Mouse (Mus musculus): Measurements from ENCODE around the gene Olfr976. TPM values are rescaled to one million over a fixed set of nuclear protein-coding genes. Genes with fewer than 3 reads are reported as not detected.
"Not testable (repeated sequence)": the region's sequence is repeated elsewhere in the genome, so short reads cannot be mapped to it uniquely, and the experiment has no call there.

Olfr976 gene
- polyA plus RNA-seq (2016; fragmentation: Nextera tagmentation; extraction: Ambion mirVana), result not detected in 2 replicates

DNA sequence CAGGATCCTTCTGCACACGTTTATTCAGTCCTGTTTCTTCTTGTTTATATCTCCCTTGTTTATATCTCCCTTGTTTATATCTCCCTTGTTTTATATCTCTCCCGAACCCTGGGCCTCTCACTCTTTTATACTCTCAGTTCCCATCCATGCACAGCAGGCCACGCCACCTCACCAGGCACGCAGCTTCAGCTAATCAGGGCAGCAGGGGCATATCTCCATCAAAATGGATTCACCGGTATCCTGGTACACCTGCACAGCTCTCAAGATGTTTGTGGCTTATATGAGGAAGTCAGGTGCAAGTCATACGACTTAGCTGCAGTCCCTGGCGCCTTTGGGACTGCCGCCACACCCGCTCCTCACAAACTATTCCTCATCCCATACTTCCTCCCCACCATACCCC is at the start of gene Olfr976:
Gene Olfr976, minus strand, starts transcription at position 101 of the 400 bp plus-strand sequence.
- H3K27me3 ChIP-seq (ENCODE audit: insufficient read depth, poor library complexity, severe bottlenecking); H3K36me3 ChIP-seq; H3K4me1 ChIP-seq; H3K27ac ChIP-seq; H3K9me3 ChIP-seq; H3K4me3 ChIP-seq; DNase-seq (ENCODE audit: low spot score): not testable (repeated sequence)
- WGBS, result 84% methylated on average over 8 of the region's 9 CpGs

DNA sequence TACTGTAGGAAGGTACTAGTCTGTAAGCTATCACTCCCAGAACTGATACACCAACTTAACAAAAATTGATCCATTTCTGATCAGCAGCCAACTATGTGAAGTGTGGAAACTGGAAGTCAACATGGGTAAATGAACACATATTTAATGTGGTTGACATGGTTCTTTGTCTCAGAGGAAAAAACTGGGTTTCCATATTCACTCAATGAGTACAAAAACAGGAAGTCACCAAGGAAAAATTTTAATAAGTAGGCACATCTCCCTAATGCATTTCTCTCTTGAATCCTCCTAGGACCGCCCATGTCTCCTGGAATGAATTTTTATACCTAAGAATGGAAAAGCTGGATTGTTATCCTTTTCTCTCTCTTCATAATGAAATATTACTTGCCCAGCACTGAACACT is 48.5 kb upstream of the Olfr976 start, which contains the start of gene Olfr980:
Gene Olfr980, minus strand, starts transcription at position 101 of the 400 bp plus-strand sequence.
- Histone ChIP-seq H3K36me3 (no peaks in the 10 kb centered on the region), H3K27ac (no peak within 1 kb of the TSS), H3K4me3 (no peak within 1 kb of the TSS), H3K9me3 (no peaks in the 10 kb centered on the region), H3K27me3 (ENCODE audit: insufficient read depth, poor library complexity, severe bottlenecking) (no peaks in the 10 kb centered on the region), H3K4me1 (no peaks in the 10 kb centered on the region)
- DNase-seq (ENCODE audit: low spot score), result no peak
- 76% methylated on average over 1 of the region's 1 CpGs for WGBS

GRCm38 (mm10) chr9:40003365-40003764 is 42.4 kb upstream of the Olfr976 start, which contains the start of gene Olfr979:
TSS of gene Olfr979 (minus strand) at chr9:40003465.
- 93% methylated on average over 1 of the region's 1 CpGs for WGBS
- Histone ChIP-seq H3K4me3 (no peak within 1 kb of the TSS), H3K27ac (no peak within 1 kb of the TSS), H3K4me1 (no peaks in the 10 kb centered on the region), H3K27me3 (ENCODE audit: insufficient read depth, poor library complexity, severe bottlenecking) (no peaks in the 10 kb centered on the region), H3K36me3 (no peaks in the 10 kb centered on the region), H3K9me3 (no peaks in the 10 kb centered on the region)
- DNase-seq (ENCODE audit: low spot score), result no peak

GRCm38 (mm10) chr9:39991813-39992212 is 30.9 kb upstream of the Olfr976 start, which contains the start of gene Olfr978:
TSS of gene Olfr978 (plus strand) at chr9:39992113.
- no peak within 1 kb of the TSS for H3K27ac ChIP-seq
- no peak for DNase-seq (ENCODE audit: low spot score)
- 79% methylated on average over 2 of the region's 2 CpGs for WGBS
- no peaks in the 10 kb centered on the region for H3K4me1 ChIP-seq
- no peak within 1 kb of the TSS for H3K4me3 ChIP-seq
- no peaks in the 10 kb centered on the region for H3K27me3 ChIP-seq (ENCODE audit: insufficient read depth, poor library complexity, severe bottlenecking)
- no peaks in the 10 kb centered on the region for H3K9me3 ChIP-seq
- H3K36me3 ChIP-seq, result no peaks in the 10 kb centered on the region

- H3K4me1 ChIP-seq; H3K9me3 ChIP-seq; H3K4me3 ChIP-seq; DNase-seq (ENCODE audit: low spot score); H3K36me3 ChIP-seq; H3K27ac ChIP-seq; H3K27me3 ChIP-seq (ENCODE audit: insufficient read depth, poor library complexity, severe bottlenecking): not testable (repeated sequence)
- WGBS, result 77% methylated on average over 1 of the region's 1 CpGs
Observed at GRCm38 (mm10) chr9:39976581-39977145, 15.7 kb upstream of the Olfr976 start.

DNA sequence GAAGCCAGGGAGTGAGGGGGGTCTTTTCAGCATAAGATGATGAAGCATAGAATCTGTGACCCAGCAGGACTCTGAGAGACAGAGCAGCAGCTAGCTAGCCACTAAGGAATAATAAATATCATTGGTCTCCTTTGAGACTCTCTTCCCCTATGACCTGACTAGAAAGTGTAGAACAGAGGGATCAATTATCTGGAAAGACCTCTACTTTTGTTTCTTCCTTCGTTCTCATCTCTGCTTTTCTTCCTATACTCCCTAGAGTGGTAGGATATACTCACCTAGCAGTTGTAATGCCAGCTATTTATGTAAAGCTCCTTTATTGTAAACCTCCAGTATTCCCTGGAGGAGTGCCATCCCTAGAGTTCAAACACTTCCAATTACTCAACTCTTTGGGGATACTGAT is 9.0 kb downstream of the Olfr976 start, which contains the start of gene Olfr975:
Gene Olfr975, minus strand, starts transcription at position 101 of the 400 bp plus-strand sequence.
- Histone ChIP-seq H3K9me3 (no peaks in the 10 kb centered on the region), H3K4me3 (no peak within 1 kb of the TSS), H3K36me3 (no peaks in the 10 kb centered on the region), H3K27ac (no peak within 1 kb of the TSS), H3K27me3 (ENCODE audit: insufficient read depth, poor library complexity, severe bottlenecking) (no peaks in the 10 kb centered on the region), H3K4me1 (no peaks in the 10 kb centered on the region)
- WGBS, result 58% methylated on average over 1 of the region's 1 CpGs
- DNase-seq (ENCODE audit: low spot score), result no peak

GRCm38 (mm10) chr9:39937201-39937600 is 23.7 kb downstream of the Olfr976 start, which contains the start of gene Olfr974:
TSS of gene Olfr974 (plus strand) at chr9:39937501.
- no peaks in the 10 kb centered on the region for H3K4me1 ChIP-seq
- H3K36me3 ChIP-seq, result no peaks in the 10 kb centered on the region
- WGBS, result 82% methylated on average over 1 of the region's 1 CpGs
- no peak within 1 kb of the TSS for H3K4me3 ChIP-seq
- no peak for DNase-seq (ENCODE audit: low spot score)
- no peaks in the 10 kb centered on the region for H3K27me3 ChIP-seq (ENCODE audit: insufficient read depth, poor library complexity, severe bottlenecking)
- no peak within 1 kb of the TSS for H3K27ac ChIP-seq
- H3K9me3 ChIP-seq, result no peaks in the 10 kb centered on the region

DNA sequence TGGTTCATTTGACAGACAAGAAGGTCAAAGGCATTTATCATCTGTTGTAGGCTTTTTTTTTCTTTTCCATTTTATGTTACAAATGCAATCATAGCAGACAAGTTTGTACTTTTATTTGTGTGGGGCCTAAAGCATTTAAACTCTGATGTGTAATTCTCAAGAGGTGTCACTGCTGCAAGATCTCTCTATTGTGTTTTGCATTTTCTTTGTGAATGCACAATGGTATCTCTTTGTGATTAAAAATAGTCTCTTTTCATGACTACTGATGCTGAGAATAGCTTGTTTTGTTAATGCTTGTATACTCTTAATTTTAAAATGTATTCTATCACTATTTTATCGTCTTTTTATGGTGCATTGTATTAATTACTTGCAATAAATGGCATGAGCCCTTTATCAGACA is 32.1 kb downstream of the Olfr976 start:
- H3K9me3 ChIP-seq; H3K27me3 ChIP-seq (ENCODE audit: insufficient read depth, poor library complexity, severe bottlenecking); DNase-seq (ENCODE audit: low spot score); H3K4me3 ChIP-seq; H3K4me1 ChIP-seq; H3K36me3 ChIP-seq; H3K27ac ChIP-seq: not testable (repeated sequence)
- 67% methylated on average over 1 of the region's 1 CpGs for WGBS

DNA sequence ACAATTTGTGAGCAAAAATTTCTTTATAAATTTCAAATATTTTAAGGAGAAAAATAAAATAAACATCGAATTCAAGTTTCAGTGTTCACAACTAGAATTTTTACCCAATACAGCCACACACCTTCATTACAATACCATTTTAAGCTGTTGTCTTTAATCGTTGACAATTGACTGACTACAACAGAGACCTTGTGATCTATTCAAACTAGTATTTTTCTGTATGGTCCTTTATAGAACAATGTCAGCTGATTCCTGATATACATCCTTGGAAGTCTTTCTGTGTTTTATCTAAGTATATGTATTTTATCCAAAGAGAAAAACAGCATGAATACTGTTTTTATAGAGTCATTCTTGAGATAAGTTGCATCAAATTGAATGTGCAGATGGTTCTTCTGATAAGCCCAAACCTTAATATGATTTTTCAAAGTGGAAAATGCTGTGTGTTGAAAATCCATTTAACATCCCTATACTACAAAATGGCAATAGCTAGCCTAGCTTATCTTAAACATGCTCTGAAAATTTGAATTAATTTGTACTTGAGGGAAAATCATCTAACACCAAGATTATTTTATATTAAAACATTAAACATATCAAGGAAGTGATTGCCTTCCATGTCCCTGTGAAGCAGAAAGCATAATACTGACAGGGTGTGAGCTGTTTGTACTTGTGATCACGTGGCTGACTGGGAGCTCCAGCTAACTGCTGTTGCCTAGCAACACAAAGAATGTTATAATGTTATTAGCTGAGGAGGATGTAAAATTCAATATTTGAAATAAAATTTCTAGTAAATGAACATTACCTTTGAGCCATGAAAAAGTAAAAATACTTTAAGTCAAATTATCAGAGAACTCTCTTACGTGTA is 32.7 kb downstream of the Olfr976 start:
- WGBS, result no CpG with 5 or more reads among the region's 4 CpGs
- DNase-seq (ENCODE audit: low spot score); H3K36me3 ChIP-seq; H3K27ac ChIP-seq; H3K9me3 ChIP-seq; H3K4me1 ChIP-seq; H3K4me3 ChIP-seq; H3K27me3 ChIP-seq (ENCODE audit: insufficient read depth, poor library complexity, severe bottlenecking): not testable (repeated sequence)

DNA sequence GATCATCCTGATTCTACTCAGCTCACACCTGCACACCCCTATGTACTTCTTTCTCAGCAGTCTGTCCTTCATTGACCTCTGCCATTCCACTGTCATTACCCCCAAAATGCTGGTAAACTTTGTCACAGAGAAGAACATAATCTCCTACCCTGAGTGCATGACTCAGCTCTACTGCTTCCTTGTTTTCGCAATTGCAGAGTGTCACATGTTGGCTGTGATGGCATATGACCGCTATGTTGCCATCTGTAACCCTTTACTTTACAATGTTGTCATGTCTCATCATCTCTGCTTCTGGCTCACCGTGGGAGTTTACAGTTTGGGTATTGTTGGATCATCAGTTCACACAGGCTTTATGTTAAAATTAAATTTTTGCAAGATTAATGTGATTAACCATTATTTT is 51.0 kb downstream of the Olfr976 start:
- WGBS, result 85% methylated on average over 3 of the region's 3 CpGs
- Histone ChIP-seq H3K4me1 (no peaks in the 10 kb centered on the region), H3K9me3 (no peaks in the 10 kb centered on the region), H3K27me3 (ENCODE audit: insufficient read depth, poor library complexity, severe bottlenecking) (no peaks in the 10 kb centered on the region), H3K36me3 (no peaks in the 10 kb centered on the region), H3K4me3 (no peak overlapping the region), H3K27ac (no peak overlapping the region)
- DNase-seq (ENCODE audit: low spot score), result no peak

DNA sequence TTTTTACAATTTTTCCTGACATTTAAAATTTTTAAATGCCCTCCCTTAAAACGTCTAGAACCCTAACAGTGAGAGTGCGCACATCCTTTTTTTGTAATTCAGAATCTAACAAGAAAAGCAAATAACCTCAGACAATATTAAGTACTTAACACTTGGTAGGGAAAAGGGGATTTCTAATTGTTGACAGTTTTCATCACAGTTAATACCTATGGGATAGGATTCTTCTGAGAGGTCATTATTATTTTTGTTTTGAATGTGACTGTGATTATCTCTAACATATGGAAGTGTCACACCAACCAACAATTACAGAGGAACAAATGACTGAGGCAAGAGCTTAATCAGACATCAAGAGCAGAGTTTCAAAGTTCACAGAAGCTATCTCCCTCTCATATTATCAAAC is 53.9 kb downstream of the Olfr976 start, which contains the start of gene Olfr229:
Gene Olfr229, plus strand, starts transcription at position 301 of the 400 bp plus-strand sequence.
- Histone ChIP-seq H3K27ac (no peak within 1 kb of the TSS), H3K27me3 (ENCODE audit: insufficient read depth, poor library complexity, severe bottlenecking) (no peaks in the 10 kb centered on the region), H3K4me3 (no peak within 1 kb of the TSS), H3K9me3 (no peaks in the 10 kb centered on the region), H3K36me3 (no peaks in the 10 kb centered on the region), H3K4me1 (no peaks in the 10 kb centered on the region)
- DNase-seq (ENCODE audit: low spot score), result no peak
- WGBS, result 68% methylated on average over 2 of the region's 2 CpGs

DNA sequence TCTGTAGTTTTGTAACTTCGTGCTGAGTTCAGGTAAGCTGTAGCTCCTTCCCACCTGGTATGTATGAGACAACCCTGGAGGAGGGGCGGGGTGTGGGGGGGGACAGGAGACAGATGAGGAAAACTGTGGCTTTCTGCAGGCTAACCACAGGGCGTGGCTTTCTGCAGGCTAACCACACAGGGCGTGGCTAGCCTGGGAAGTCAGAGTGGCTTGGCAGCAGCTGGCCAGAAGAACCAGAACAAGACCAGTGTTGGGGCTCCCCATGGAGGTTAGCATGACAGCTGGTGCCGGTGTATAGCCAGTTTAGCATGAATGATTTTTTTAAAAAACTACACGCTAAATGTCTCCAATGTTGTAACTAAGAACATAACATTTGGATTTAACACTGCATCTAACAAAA is 55.8 kb downstream of the Olfr976 start:
- 62% methylated on average over 6 of the region's 6 CpGs for WGBS
- no peaks in the 10 kb centered on the region for H3K4me1 ChIP-seq
- H3K4me3 ChIP-seq, result no peak overlapping the region
- no peaks in the 10 kb centered on the region for H3K27me3 ChIP-seq (ENCODE audit: insufficient read depth, poor library complexity, severe bottlenecking)
- H3K9me3 ChIP-seq, result no peaks in the 10 kb centered on the region
- no peak overlapping the region for H3K27ac ChIP-seq
- DNase-seq (ENCODE audit: low spot score), result no peak
- H3K36me3 ChIP-seq, result no peaks in the 10 kb centered on the region

Data from heart, embryonic 10.5 days (tissue).